Mouse (Mus musculus) adrenal gland, postnatal 4 days (tissue): Measurements from ENCODE around the gene Stx4a. TPM values are rescaled to one million over a fixed set of nuclear protein-coding genes. Genes with fewer than 3 reads are reported as not detected.

Experiments
- DNase-seq, 2 experiments: peaks; one replicate each; pipeline ENCODE4 v3.0.0; 2021 to 2022; ENCODE audit warnings: low spot score in 2 of 2, mixed read lengths in 2 of 2
- total RNA-seq, 2 experiments: library from RNA; stranded (reverse); gene quantifications; 2 replicates each; pipeline ENCODE4 v1.2.3; 2021

The Stx4a gene
- total RNA-seq, 2 experiments from 2014 or later, result 101 to 106 TPM

GRCm38 (mm10) chr7:127897542-127897941 lies 73.4 kb downstream of the Stx4a start:
- DNase-seq, result no peak

- no peak for DNase-seq
These were observed 74.3 kb downstream of the Stx4a start for GRCm38 (mm10) chr7:127898179-127898956.

Other genes with a start within 250 kb of the Stx4a start
- gene Ccdc189, start 235.7 kb upstream of the Stx4a start, total RNA-seq, result 10 to 100 TPM; 11.9 to 13.5 TPM
- 10 to 100 TPM; 85.1 to 89.5 TPM for gene Rnf40, start 235.5 kb upstream of the Stx4a start, total RNA-seq
- 10 to 100 TPM; 29.4 to 31.6 TPM for gene Zfp629, start 208.5 kb upstream of the Stx4a start, total RNA-seq
- gene Bcl7c, start 115.4 kb upstream of the Stx4a start, total RNA-seq, result 100 to 1,000 TPM; 129 to 135 TPM
- gene Ctf1, start 111.6 kb upstream of the Stx4a start, total RNA-seq, result 1 to 10 TPM; 5.2 to 5.4 TPM
- not detected for gene Ctf2, start 92.1 kb upstream of the Stx4a start, total RNA-seq
- 10 to 100 TPM; 24.6 to 26.0 TPM for gene Fbxl19, start 79.8 kb upstream of the Stx4a start, total RNA-seq
- gene Orai3, start 54.5 kb upstream of the Stx4a start, total RNA-seq, result 10 to 100 TPM; 26.7 to 28.9 TPM
- 10 to 100 TPM; 63.9 to 64.9 TPM for gene Setd1a, start 47.6 kb upstream of the Stx4a start, total RNA-seq
- 1 to 10 TPM; 6.2 to 8.1 TPM for gene Gm49388, start 38.7 kb upstream of the Stx4a start, total RNA-seq
- 10 to 100 TPM; 36.9 to 49.1 TPM for gene Hsd3b7, start 23.7 kb upstream of the Stx4a start, total RNA-seq
- 10 to 100 TPM; 11.8 to 12.2 TPM for gene Stx1b, start 255 bp downstream of the Stx4a start, total RNA-seq
- 10 to 100 TPM; 50.2 to 55.8 TPM for gene Zfp646, start 51.9 kb downstream of the Stx4a start, total RNA-seq
- gene Zfp668, start 52.5 kb downstream of the Stx4a start, total RNA-seq, result 10 to 100 TPM; 13.4 to 13.7 TPM
- 1 to 10 TPM in 1 of 2 experiments, under 1 TPM in 1; 0.87 to 2.9 TPM for gene Prss53, start 66.7 kb downstream of the Stx4a start, total RNA-seq
- gene Gm21974, start 71.2 kb downstream of the Stx4a start, total RNA-seq, result not detected
- 10 to 100 TPM; 71.8 to 93.6 TPM for gene Vkorc1, start 71.3 kb downstream of the Stx4a start, total RNA-seq
- gene Bckdk, start 79.8 kb downstream of the Stx4a start, total RNA-seq, result 100 to 1,000 TPM; 105 to 112 TPM
- gene Kat8, start 88.2 kb downstream of the Stx4a start, total RNA-seq, result 10 to 100 TPM; 27.5 to 30.8 TPM
- 10 to 100 TPM in 1 of 2 experiments, 1 to 10 TPM in 1; 1.2 to 13.9 TPM for gene Prss8, start 105.8 kb downstream of the Stx4a start, total RNA-seq
- gene Prss36, start 122.4 kb downstream of the Stx4a start, total RNA-seq, result 1 to 10 TPM; 6.4 to 8.1 TPM
- 100 to 1,000 TPM; 555 to 559 TPM for gene Fus, start 143.2 kb downstream of the Stx4a start, total RNA-seq
- 10 to 100 TPM; 14.7 to 15.3 TPM for gene Pycard, start 169.6 kb downstream of the Stx4a start, total RNA-seq
- gene Trim72, start 179.7 kb downstream of the Stx4a start, total RNA-seq, result 1 to 10 TPM; 3.4 to 8.6 TPM
- 1 to 10 TPM; 3.3 to 5.6 TPM for gene Itgam, start 238.3 kb downstream of the Stx4a start, total RNA-seq
- not detected for gene Gm49368, start 238.4 kb downstream of the Stx4a start, total RNA-seq